Mouse (Mus musculus) ES-Bruce4 (cell line): ENCODE data around the gene Zfp169. TPM values are rescaled to one million over a fixed set of nuclear protein-coding genes. Genes with fewer than 3 reads are reported as not detected.
"Not testable (repeated sequence)": the region's sequence is repeated elsewhere in the genome, so short reads cannot be mapped to it uniquely, and the experiment has no call there.

ENCODE experiments used
- H3K27ac ChIP-seq: 2 replicates; pipeline ENCODE4 v1.5.1; 2012; ENCODE audit warnings: low read length, inconsistent platforms; ENCODE audit not compliant: insufficient read depth
- H3K27me3 ChIP-seq: 2 replicates; pipeline ENCODE4 v1.6.1; 2012; ENCODE audit warnings: mild to moderate bottlenecking, low read length, inconsistent platforms; ENCODE audit not compliant: control insufficient read depth, poor library complexity, insufficient read depth, severe bottlenecking
- H3K36me3 ChIP-seq: 2 replicates; pipeline ENCODE4 v1.6.1; 2012; ENCODE audit warnings: inconsistent platforms, mild to moderate bottlenecking, low read length, moderate library complexity; ENCODE audit not compliant: control insufficient read depth, poor library complexity, insufficient read depth, severe bottlenecking
- H3K4me1 ChIP-seq: one replicate; pipeline ENCODE4 v1.8.1; 2011; ENCODE audit warnings: low read length; ENCODE audit not compliant: control insufficient read depth, insufficient read depth
- H3K4me3 ChIP-seq: 2 replicates; pipeline ENCODE4 v1.5.1; 2011; ENCODE audit warnings: low read depth, mild to moderate bottlenecking, low read length
- H3K9ac ChIP-seq: 2 replicates; pipeline ENCODE4 v1.6.1; 2012; ENCODE audit warnings: low read depth, mild to moderate bottlenecking, inconsistent platforms; ENCODE audit not compliant: poor library complexity, severe bottlenecking
- H3K9me3 ChIP-seq: replicated peaks from 2 replicates; pipeline ENCODE4 v1.6.1; 2012; ENCODE audit warnings: mild to moderate bottlenecking, low read length, inconsistent platforms; ENCODE audit not compliant: control insufficient read depth, poor library complexity, insufficient read depth, severe bottlenecking
- CTCF ChIP-seq: IDR thresholded peaks from one replicate; pipeline ENCODE4 v1.8.1; 2011; ENCODE audit warnings: low read depth, low read length
- EP300 ChIP-seq: IDR thresholded peaks from 2 replicates; pipeline ENCODE4 v1.6.1; 2011; ENCODE audit warnings: low read depth, low read length; ENCODE audit not compliant: insufficient read depth
- POLR2A ChIP-seq: IDR thresholded peaks from one replicate; pipeline ENCODE4 v1.8.1; 2011; ENCODE audit warnings: low read length; ENCODE audit not compliant: insufficient read depth
- polyA plus RNA-seq: library from polyadenylated mRNA; stranded (reverse); fragments of >200 nt; gene quantifications from 2 replicates; pipeline ENCODE4 v1.2.4, GENCODE M21; 2011; ENCODE audit warnings: low read depth; ENCODE audit not compliant: missing spikeins, insufficient read depth, insufficient read length

The Zfp169 gene
- polyA plus RNA-seq, 1 experiment = 10.8 TPM

DNA sequence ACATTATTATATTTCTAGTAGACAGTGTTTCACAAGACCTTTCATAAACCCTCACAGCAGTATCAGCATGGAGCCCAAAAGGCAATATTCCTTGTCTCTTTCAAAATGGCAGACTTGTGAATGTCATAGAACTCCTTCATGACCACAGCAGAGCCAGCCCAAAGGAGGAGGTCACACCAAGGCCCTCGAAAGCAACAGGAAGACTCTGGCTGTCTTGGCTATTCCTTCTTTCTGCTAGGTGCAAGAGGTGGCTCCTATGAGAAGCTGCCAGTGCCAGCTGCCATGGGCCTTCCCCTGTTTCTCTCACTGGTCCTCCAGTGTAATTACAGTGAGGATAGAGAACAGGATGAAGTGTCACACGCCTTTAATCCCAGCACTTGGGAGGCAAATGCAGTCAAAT is 15.8 kb upstream of the Zfp169 start:
- Histone ChIP-seq H3K4me1 (peaks cover 2% of the 10 kb centered on the region), H3K27ac (no peak overlapping the region), H3K9ac (no peak overlapping the region), H3K9me3 (no peaks in the 10 kb centered on the region), H3K27me3 (no peaks in the 10 kb centered on the region), H3K4me3 (no peak overlapping the region), H3K36me3 (no peaks in the 10 kb centered on the region)
- TF ChIP-seq EP300 = no peak
- no peak for TF ChIP-seq CTCF
- TF ChIP-seq POLR2A = no peak

DNA sequence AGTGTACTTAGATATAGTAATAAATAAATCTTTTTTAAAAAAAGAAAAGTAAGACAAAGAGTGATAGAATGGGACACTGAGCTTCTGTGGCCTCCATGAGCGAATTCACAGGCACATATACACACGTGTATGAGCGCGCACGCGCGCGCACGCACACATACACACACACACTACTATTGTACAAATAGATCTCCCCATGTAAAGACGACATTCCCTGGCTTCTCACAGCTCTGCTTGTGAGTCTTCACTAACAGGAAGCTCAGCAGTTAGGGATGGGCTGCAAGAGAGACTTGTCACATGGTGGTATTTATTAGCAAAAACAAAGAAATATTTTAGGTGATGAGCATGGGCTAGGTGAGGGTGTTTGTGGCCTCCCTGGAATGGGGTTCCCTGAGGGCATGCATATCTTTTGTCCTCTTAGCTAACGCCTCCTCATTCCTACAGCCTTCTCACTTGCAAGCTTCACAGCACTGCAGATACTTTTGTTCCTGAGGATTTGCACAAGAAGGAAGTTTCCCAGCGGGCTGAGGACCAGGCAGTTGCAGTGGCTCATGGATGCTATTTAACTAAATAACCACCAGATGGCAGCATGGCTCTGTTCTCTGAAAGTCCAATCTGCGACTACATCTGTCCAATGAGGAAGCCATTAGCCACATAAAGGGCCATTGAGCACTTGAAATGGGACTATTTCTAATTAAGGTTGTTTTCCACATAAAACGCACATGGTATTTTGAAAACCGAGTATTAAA is 15.0 kb upstream of the Zfp169 start:
- peaks cover 2% of the 10 kb centered on the region for H3K4me1 ChIP-seq
- H3K27me3 ChIP-seq = no peaks in the 10 kb centered on the region
- H3K9ac ChIP-seq = no peak overlapping the region
- no peaks in the 10 kb centered on the region for H3K36me3 ChIP-seq
- peak overlapping the region; percentile 19 for H3K4me3 ChIP-seq
- no peaks in the 10 kb centered on the region for H3K9me3 ChIP-seq
- TF ChIP-seq EP300 (peak; percentile 69), CTCF (peak; percentile 70), POLR2A (no peak)
- peak overlapping the region; percentile 70 for H3K27ac ChIP-seq

DNA sequence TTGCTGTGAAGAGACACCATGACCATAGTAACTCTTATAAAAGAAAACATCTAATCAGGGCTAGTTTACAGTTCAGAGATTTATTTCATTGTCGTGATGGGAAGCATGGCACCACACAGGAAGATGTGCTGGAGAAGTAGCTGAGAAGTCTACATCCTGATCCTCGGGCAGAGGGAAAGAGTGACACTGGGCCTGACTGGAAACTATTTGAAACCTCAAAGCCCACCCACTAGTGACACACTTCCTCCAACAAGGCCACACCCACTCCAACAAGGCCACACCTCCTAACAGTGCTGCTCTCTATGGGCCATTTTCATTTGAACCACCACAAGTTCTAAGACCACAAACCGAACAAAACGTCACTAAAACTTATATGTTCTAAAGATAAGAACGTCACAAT is 12.5 kb upstream of the Zfp169 start:
- Histone ChIP-seq H3K9me3 (no peaks in the 10 kb centered on the region), H3K27ac (no peak overlapping the region), H3K36me3 (no peaks in the 10 kb centered on the region), H3K4me1 (peaks cover 2% of the 10 kb centered on the region), H3K4me3 (no peak overlapping the region), H3K27me3 (no peaks in the 10 kb centered on the region), H3K9ac (no peak overlapping the region)
- no peak for TF ChIP-seq EP300
- TF ChIP-seq CTCF = no peak
- TF ChIP-seq POLR2A = no peak

DNA sequence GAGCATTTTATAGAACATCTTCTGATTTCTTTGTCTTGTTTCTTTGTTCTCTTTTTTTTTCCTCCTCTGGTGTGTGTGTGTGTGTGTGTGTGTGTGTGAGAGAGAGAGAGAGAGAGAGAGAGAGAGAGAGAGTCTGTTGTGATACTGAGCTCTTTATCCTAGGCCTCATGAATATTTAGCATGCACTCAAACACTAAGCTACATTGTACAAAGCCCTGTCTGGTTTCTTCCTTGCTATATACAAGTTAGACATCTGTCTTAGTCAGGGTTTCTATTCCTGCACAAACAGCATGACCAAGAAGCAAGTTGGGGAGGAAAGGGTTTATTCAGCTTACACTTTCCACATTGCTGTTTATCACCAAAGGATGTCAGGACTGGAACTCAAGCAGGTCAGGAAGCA is 5.9 kb upstream of the Zfp169 start:
- not testable (repeated sequence) for H3K27me3 ChIP-seq, H3K9ac ChIP-seq, H3K4me1 ChIP-seq, H3K9me3 ChIP-seq, H3K36me3 ChIP-seq, H3K27ac ChIP-seq, H3K4me3 ChIP-seq

DNA sequence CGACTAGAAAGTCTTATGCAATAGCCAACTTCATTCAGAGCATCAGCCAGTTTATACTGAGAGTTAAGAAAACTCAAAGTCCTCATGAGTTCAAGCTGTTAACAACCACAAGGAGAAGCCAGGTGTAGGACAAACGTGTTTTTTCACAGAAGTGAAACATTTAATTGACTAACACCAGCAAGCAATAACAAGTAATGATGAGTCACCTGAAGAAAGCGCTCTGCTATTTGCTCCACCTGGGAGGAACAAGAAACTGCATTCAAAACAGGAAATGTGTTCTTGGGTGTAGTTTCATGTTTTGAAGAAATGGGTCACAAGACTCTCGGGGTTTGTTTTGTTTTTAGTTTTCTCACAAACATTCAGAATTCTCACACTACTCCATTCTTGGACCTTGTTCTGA is 2.6 kb upstream of the Zfp169 start:
- H3K27me3 ChIP-seq = no peaks in the 10 kb centered on the region
- H3K36me3 ChIP-seq = no peaks in the 10 kb centered on the region
- TF ChIP-seq POLR2A (no peak), CTCF (no peak), EP300 (no peak)
- no peak overlapping the region for H3K27ac ChIP-seq
- H3K4me3 ChIP-seq = no peak overlapping the region
- no peaks in the 10 kb centered on the region for H3K4me1 ChIP-seq
- no peaks in the 10 kb centered on the region; the same call in 1 of the 2 replicates for H3K9me3 ChIP-seq
- no peak overlapping the region for H3K9ac ChIP-seq

DNA sequence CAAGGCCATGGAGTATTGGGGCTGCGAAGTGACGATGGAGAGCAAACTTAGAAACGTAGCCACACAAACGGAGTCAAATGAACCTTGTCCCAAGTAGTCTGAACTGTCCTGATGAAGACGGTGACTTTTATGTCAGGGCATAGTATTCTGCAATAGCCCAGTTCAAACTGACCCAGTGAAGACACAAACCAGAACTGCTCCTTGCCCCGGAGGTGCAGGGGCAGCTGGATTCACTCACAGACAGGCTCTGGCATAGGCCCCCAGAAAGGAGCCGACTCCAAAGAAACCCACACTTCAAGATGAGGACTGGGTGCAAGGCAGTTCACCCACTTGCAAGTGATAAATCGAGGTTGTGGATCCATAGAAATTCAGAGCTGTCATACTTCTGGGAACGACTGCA is 4.6 kb downstream of the Zfp169 start:
- Histone ChIP-seq H3K36me3 (peaks cover 5% of the 10 kb centered on the region), H3K4me3 (no peak overlapping the region), H3K27ac (no peak overlapping the region), H3K9ac (no peak overlapping the region), H3K27me3 (no peaks in the 10 kb centered on the region), H3K4me1 (no peaks in the 10 kb centered on the region), H3K9me3 (no peaks in the 10 kb centered on the region)
- TF ChIP-seq POLR2A (no peak), EP300 (no peak), CTCF (no peak)
